Mouse (Mus musculus): ENCODE measurements at regions not wholly inside any gene's neighbourhood (a gene's known extent, or its start where the extent isn't known, plus 50 kb on each side); places are given as distances from the start of the nearest gene placed in this dataset.
A peak's percentile ranks its signal among the peaks of the same experiment; 100 is the strongest.

GRCm38 (mm10) chr10:111558675-111559340 lies 52.7 kb downstream of the Phlda1 start:
- no peak for DNase-seq

- no peak for DNase-seq
Observed at GRCm38 (mm10) chr10:111559341-111560246, 53.5 kb downstream of the Phlda1 start.

- DNase-seq: no peak
Observed at GRCm38 (mm10) chr10:111562628-111563027, 56.5 kb downstream of the Phlda1 start.

GRCm38 (mm10) chr10:111566873-111567381 lies 60.8 kb downstream of the Phlda1 start:
- peak; percentile 59 for DNase-seq

GRCm38 (mm10) chr10:111570501-111571258 lies 64.6 kb downstream of the Phlda1 start:
- DNase-seq: no peak

- no peak for DNase-seq
Observed at GRCm38 (mm10) chr10:111574231-111574630, 68.1 kb downstream of the Phlda1 start.

GRCm38 (mm10) chr10:111574812-111575211 lies 68.7 kb downstream of the Phlda1 start:
- DNase-seq: no peak

GRCm38 (mm10) chr10:111575256-111575655 lies 69.2 kb downstream of the Phlda1 start:
- DNase-seq: no peak

GRCm38 (mm10) chr10:111575926-111576325 lies 69.8 kb downstream of the Phlda1 start:
- DNase-seq: peak; percentile 68

- no peak for DNase-seq
Observed at GRCm38 (mm10) chr10:111576395-111577069, 70.4 kb downstream of the Phlda1 start.

- no peak for DNase-seq
Observed at GRCm38 (mm10) chr10:111578536-111578935, 72.5 kb downstream of the Phlda1 start.

- DNase-seq: no peak
Observed at GRCm38 (mm10) chr10:111579481-111579880, 73.4 kb downstream of the Phlda1 start.

GRCm38 (mm10) chr10:111580401-111581100 lies 74.5 kb downstream of the Phlda1 start:
- no peak for DNase-seq

GRCm38 (mm10) chr10:111581847-111582246 lies 75.8 kb downstream of the Phlda1 start:
- DNase-seq: no peak

GRCm38 (mm10) chr10:111582321-111583123 lies 76.4 kb downstream of the Phlda1 start:
- DNase-seq: peak; percentile 74

- DNase-seq: peak; percentile 44
Observed at GRCm38 (mm10) chr10:111583124-111583743, 77.1 kb downstream of the Phlda1 start.

- DNase-seq: no peak
Observed at GRCm38 (mm10) chr10:111583744-111584152, 77.7 kb downstream of the Phlda1 start.

- no peak for DNase-seq
Observed at GRCm38 (mm10) chr10:111587891-111588611, 82.0 kb downstream of the Phlda1 start.

GRCm38 (mm10) chr10:111589186-111589585 lies 83.1 kb downstream of the Phlda1 start:
- DNase-seq: no peak

Data from lung, postnatal 36 days (tissue).